Mouse (Mus musculus) thymus, adult 2 months (tissue): Measurements from ENCODE around the gene Bcl2l15.

Source experiments
- CTCF ChIP-seq: fragments of 200-500 bp; IDR thresholded peaks from 2 replicates; pipeline ENCODE4 v1.5.1; 2012; ENCODE audit warnings: mild to moderate bottlenecking, control low read depth, low read length, moderate library complexity, borderline replicate concordance; ENCODE audit not compliant: control insufficient read depth, poor library complexity, insufficient read depth; ENCODE audit errors: extremely low read depth
- POLR2A ChIP-seq: fragments of 200-500 bp; IDR thresholded peaks from 2 replicates; pipeline ENCODE4 v1.6.1; 2012; ENCODE audit warnings: mild to moderate bottlenecking, low read length, control low read depth, moderate library complexity; ENCODE audit not compliant: control insufficient read depth, poor library complexity, insufficient read depth; ENCODE audit errors: extremely low read depth

DNA sequence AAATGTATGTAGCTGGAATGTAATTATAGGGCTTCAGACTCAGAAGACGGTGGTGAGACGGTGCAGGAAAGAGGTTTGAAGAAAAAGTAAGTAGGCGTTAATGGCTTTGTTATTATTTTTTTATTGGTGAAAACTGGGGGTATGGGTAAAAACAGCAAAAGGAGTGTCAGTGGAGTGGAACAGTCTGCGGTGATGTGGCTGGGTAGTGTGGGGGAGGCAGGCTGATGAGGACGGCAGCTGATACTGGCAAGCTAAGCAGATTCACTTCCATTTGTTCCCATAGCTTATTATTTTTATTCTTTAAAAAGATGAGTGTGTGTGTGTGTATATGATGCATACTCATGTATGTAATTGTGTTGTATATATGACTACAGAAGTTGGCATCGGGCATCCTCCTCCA is 19.1 kb downstream of the Bcl2l15 start:
- TF ChIP-seq CTCF = no peak
- TF ChIP-seq POLR2A = no peak
